In the genomic region with DNA sequence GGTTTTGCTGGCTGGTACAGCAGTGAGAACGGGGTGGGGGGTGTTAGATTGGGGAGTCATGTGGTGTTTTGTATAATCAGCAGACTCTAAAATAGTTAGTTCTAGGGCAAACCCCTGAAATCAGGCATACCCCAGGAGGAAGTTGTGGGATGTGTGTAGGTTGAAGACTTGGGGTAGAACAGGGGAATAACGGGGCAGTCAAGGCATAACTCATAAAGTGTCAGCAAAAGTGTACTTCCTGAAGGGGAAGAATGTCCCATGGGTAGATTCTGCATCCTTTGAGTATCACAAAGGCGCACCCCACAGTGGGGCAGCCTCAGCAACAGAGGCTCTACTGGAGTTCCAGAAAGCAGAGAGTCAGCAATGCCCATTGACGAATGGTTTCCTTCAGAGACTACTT, we compare ENCODE assay signal across 23 mouse cellular contexts. TPM values are rescaled to one million over a fixed set of nuclear protein-coding genes. Genes with fewer than 3 reads are reported as not detected.
DNase-seq lines count a peak whose midpoint lies in the region; ATAC-seq lines count a peak whose summit lies in the region.
"Had no signal": no experiment of that assay in that cellular context is flagged by ENCODE, and none has a peak within 500 bp of the region (broad histone marks: within the 10 kb centered on the region; RNA-seq: fewer than 3 reads in every experiment).

No protein-coding gene starts in this region.

- peak overlapping the region; percentile 73 for H3K27ac ChIP-seq in macrophage
- H3K27ac ChIP-seq: embryonic facial prominence, embryonic 12.5 days; forebrain, embryonic 15.5 days; heart, embryonic 15.5 days; hindbrain, embryonic 10.5 days; hindbrain, embryonic 14.5 days had no signal

- H3K36me3 ChIP-seq in macrophage (ENCODE audit: inconsistent target): no peaks in the 10 kb centered on the region
- H3K36me3 ChIP-seq: embryonic facial prominence, embryonic 12.5 days; forebrain, embryonic 15.5 days; heart, embryonic 15.5 days; hindbrain, embryonic 10.5 days had no signal

- H3K79me2 ChIP-seq in macrophage (ENCODE audit: inconsistent target): no peaks in the 10 kb centered on the region

- peak; percentile 56 to 63 for DNase-seq in spleen, postnatal 36 days (ENCODE audit: low spot score in 2 of 2)
- no peak for DNase-seq in spleen, postnatal 10 days (ENCODE audit: low spot score in 2 of 2)
- DNase-seq in CD4-positive, CD25-positive, alpha-beta regulatory T cell, adult 2 months (ENCODE audit: low read depth, low spot score): peak; percentile 35
- DNase-seq in ovary, adult 18-20 months (ENCODE audit: low spot score): no peak
- DNase-seq in kidney, adult 18-20 months: no peak
- no peak for DNase-seq in kidney, postnatal 14 days
- DNase-seq: adrenal gland, adult 2 months; adrenal gland, postnatal 36 days; cerebellum, adult 11 months; cerebellum, adult 8-10 months; cerebellum, postnatal 14 days; gastrocnemius, postnatal 36 days; heart, adult 18-20 months; heart, postnatal 14 days had no signal

- peak; percentile 30; the same call in 1 of the 2 replicates for ATAC-seq in common myeloid progenitor, adult 5-6 weeks (replicated peaks; ENCODE audit: low read depth, poor library complexity, severe bottlenecking)
- ATAC-seq: forebrain, embryonic 15.5 days; Patski had no signal

- 17% methylated on average over 3 of the region's 4 CpGs for WGBS in macrophage (ENCODE audit: missing documents)

- H3K4me3 ChIP-seq in macrophage (ENCODE audit: inconsistent target): no peak overlapping the region
- H3K4me3 ChIP-seq: embryonic facial prominence, embryonic 12.5 days; forebrain, embryonic 15.5 days; heart, embryonic 15.5 days; hindbrain, embryonic 10.5 days had no signal

RNA-seq across cellular contexts. Expression of a gene that starts 46.3 kb away (rescaled TPM):
- total RNA-seq in common myeloid progenitor, adult 5-6 weeks (2017): 0.15 TPM in 1 of 2 replicates, not detected in the other
- 100 to 1,000 TPM in 23 of 26 experiments, 10 to 100 TPM in 3; 58.6 to 892 (median 270) TPM for total RNA-seq in macrophage (2018; cell fraction: chromatin; rRNA removed)
- total RNA-seq in macrophage (2018; cell fraction: cytosol; rRNA removed): 100 to 1,000 TPM in 13 of 26 experiments, 10 to 100 TPM in 13; 50.0 to 258 (median 139) TPM
- 1,000 to 10,000 TPM in 1 of 26 experiments, 100 to 1,000 TPM in 25; 183 to 1,172 (median 450) TPM for total RNA-seq in macrophage (2018; cell fraction: nucleus; rRNA removed)
- 71.6 to 79.1 TPM (median 72.3 TPM) in 3 replicates for polyA plus RNA-seq in macrophage (2018)
- total RNA-seq: gastrocnemius, adult 8-10 months had no signal

Comparison
In these comparisons a context has a peak if more than half of its experiments do, and no peak if none do; other contexts are left out.
1. DNase-seq: peak in spleen, postnatal 36 days (2 of 2) and CD4-positive, CD25-positive, alpha-beta regulatory T cell, adult 2 months (single experiment); none in spleen, postnatal 10 days (0 of 2), ovary, adult 18-20 months (single experiment), kidney, adult 18-20 months (single experiment) and kidney, postnatal 14 days (single experiment).